Mouse (Mus musculus) myocyte (in vitro differentiated cells): ENCODE results near the gene Rnf182.

ENCODE experiments used
- CEBPB ChIP-seq: IDR thresholded peaks from 2 replicates; pipeline ENCODE4 v1.6.1; 2011; ENCODE audit warnings: mild to moderate bottlenecking, moderate library complexity; ENCODE audit not compliant: poor library complexity, insufficient read depth, severe bottlenecking
- E2F4 ChIP-seq: IDR thresholded peaks from one replicate; pipeline ENCODE4 v1.6.1; 2011; ENCODE audit warnings: mild to moderate bottlenecking, control low read depth, moderate library complexity; ENCODE audit not compliant: insufficient read depth
- MYOD1 ChIP-seq, 3 experiments: IDR thresholded peaks; one replicate each; pipeline ENCODE4 v1.6.1; 2011; ENCODE audit warnings: control low read depth in 2 of 3, low read depth in 2 of 3, mild to moderate bottlenecking in 2 of 3, moderate library complexity in 1 of 3; ENCODE audit not compliant: insufficient read length in 2 of 3, control insufficient read depth in 1 of 3
- POLR2A ChIP-seq: IDR thresholded peaks from one replicate; pipeline ENCODE4 v1.6.1; 2011; ENCODE audit warnings: low read depth, mild to moderate bottlenecking, control low read depth, moderate library complexity; ENCODE audit not compliant: insufficient read length
- POLR2AphosphoS2 ChIP-seq: IDR thresholded peaks from one replicate; pipeline ENCODE4 v1.6.1; 2011; ENCODE audit warnings: low read depth, control low read depth; ENCODE audit not compliant: insufficient read length
- TCF12 ChIP-seq: IDR thresholded peaks from one replicate; pipeline ENCODE4 v1.6.1; 2011; ENCODE audit warnings: mild to moderate bottlenecking, control low read depth; ENCODE audit not compliant: poor library complexity, insufficient read depth, severe bottlenecking

DNA sequence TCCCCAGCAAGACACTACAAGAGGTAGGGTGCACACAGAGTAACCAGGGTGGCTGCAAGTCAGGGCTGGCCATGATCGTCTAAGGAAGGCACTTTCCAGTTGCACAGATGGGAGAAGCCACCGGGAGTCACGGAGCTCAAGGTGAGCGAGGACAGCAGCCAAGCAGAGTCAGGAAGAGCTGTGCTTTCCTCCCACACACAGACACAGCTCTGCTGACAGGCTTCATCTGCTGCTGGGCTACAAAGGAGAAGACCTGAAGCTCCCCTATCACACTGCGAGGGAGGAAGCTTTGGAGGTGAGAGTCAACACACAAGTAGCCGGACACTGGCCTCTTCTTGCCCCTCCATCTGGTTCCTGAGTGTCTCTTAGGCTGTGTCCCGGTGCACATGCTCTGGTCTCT lies 83.0 kb downstream of the Rnf182 start:
- no peak for TF ChIP-seq MYOD1 (IDR thresholded peaks at IDR 0.05; ENCODE audit: control insufficient read depth in 1 of 3, insufficient read length in 2 of 3, low read depth in 2 of 3)
- no peak for TF ChIP-seq CEBPB
- TF ChIP-seq POLR2A = no peak
- TF ChIP-seq POLR2AphosphoS2 = no peak
- TF ChIP-seq E2F4 = no peak
- no peak for TF ChIP-seq TCF12
